Mouse (Mus musculus) kidney, adult 11 months (tissue): Measurements from ENCODE around the gene Wbp4.
"Not testable (repeated sequence)": the region's sequence is repeated elsewhere in the genome, so short reads cannot be mapped to it uniquely, and the experiment has no call there.

Experiments used
- DNase-seq: peaks from one replicate; pipeline ENCODE4 v3.0.0; 2022

Wbp4 gene

GRCm38 (mm10) chr14:79481339-79482151 lies at the start of gene Wbp4:
Gene Wbp4, minus strand, starts transcription at chr14:79481520.
- peak; percentile 89 for DNase-seq

- DNase-seq = no peak
These were observed 49.4 kb upstream of the Wbp4 start for GRCm38 (mm10) chr14:79530761-79531160.

GRCm38 (mm10) chr14:79529581-79530554 lies 48.5 kb upstream of the Wbp4 start:
- DNase-seq = no peak

GRCm38 (mm10) chr14:79527704-79528103 lies 46.4 kb upstream of the Wbp4 start:
- peak; percentile 81 for DNase-seq

GRCm38 (mm10) chr14:79526106-79526505 lies 44.8 kb upstream of the Wbp4 start:
- DNase-seq = not testable (repeated sequence)

- no peak for DNase-seq
These were observed 41.1 kb upstream of the Wbp4 start for GRCm38 (mm10) chr14:79522387-79522786.

- no peak for DNase-seq
These were observed 40.3 kb upstream of the Wbp4 start for GRCm38 (mm10) chr14:79521471-79522117.

GRCm38 (mm10) chr14:79521056-79521455 lies 39.7 kb upstream of the Wbp4 start:
- DNase-seq = no peak

- DNase-seq = no peak
These were observed 39.3 kb upstream of the Wbp4 start for GRCm38 (mm10) chr14:79520612-79521011.

GRCm38 (mm10) chr14:79519663-79519975 lies 38.3 kb upstream of the Wbp4 start:
- no peak for DNase-seq

GRCm38 (mm10) chr14:79518761-79519662 lies 37.7 kb upstream of the Wbp4 start:
- DNase-seq = no peak

GRCm38 (mm10) chr14:79518123-79518522 lies 36.8 kb upstream of the Wbp4 start:
- no peak for DNase-seq

GRCm38 (mm10) chr14:79517185-79517740 lies 35.9 kb upstream of the Wbp4 start:
- DNase-seq = no peak

GRCm38 (mm10) chr14:79516751-79517150 lies 35.4 kb upstream of the Wbp4 start:
- no peak for DNase-seq

GRCm38 (mm10) chr14:79516243-79516610 lies 34.9 kb upstream of the Wbp4 start:
- DNase-seq = no peak

- peak; percentile 62 for DNase-seq
These were observed 34.4 kb upstream of the Wbp4 start for GRCm38 (mm10) chr14:79515511-79516242.

- no peak for DNase-seq
These were observed 33.8 kb upstream of the Wbp4 start for GRCm38 (mm10) chr14:79515100-79515499.

- no peak for DNase-seq
These were observed 32.6 kb upstream of the Wbp4 start for GRCm38 (mm10) chr14:79513951-79514350.

- no peak for DNase-seq
These were observed 30.2 kb upstream of the Wbp4 start for GRCm38 (mm10) chr14:79511521-79511920.

- no peak for DNase-seq
These were observed 27.5 kb upstream of the Wbp4 start for GRCm38 (mm10) chr14:79508662-79509305.

- no peak for DNase-seq
These were observed 26.5 kb upstream of the Wbp4 start for GRCm38 (mm10) chr14:79507846-79508245.
